Mouse (Mus musculus) neutrophil, adult 5-6 weeks (primary cell): ENCODE data around the gene Klhl18. TPM values are rescaled to one million over a fixed set of nuclear protein-coding genes. Genes with fewer than 3 reads are reported as not detected.
"Not testable (repeated sequence)": the region's sequence is repeated elsewhere in the genome, so short reads cannot be mapped to it uniquely, and the experiment has no call there.

Experiments used
- ATAC-seq: fragments of 151-379, 151-347 bp; 2 replicates; pipeline ENCODE4 v1.8.0; 2017; ENCODE audit warnings: mild to moderate bottlenecking, moderate TSS enrichment; ENCODE audit not compliant: insufficient number of reproducible peaks, poor library complexity, low FRiP score, severe bottlenecking; ENCODE audit errors: extremely low read depth
- total RNA-seq: library from RNA; stranded (forward); fragments of 200-1000 nt; gene quantifications from 2 replicates; pipeline ENCODE4 v1.2.3, GENCODE M21; 2017

Klhl18 gene
- total RNA-seq, 1 experiment from 2014 or later = 41.9 TPM

DNA sequence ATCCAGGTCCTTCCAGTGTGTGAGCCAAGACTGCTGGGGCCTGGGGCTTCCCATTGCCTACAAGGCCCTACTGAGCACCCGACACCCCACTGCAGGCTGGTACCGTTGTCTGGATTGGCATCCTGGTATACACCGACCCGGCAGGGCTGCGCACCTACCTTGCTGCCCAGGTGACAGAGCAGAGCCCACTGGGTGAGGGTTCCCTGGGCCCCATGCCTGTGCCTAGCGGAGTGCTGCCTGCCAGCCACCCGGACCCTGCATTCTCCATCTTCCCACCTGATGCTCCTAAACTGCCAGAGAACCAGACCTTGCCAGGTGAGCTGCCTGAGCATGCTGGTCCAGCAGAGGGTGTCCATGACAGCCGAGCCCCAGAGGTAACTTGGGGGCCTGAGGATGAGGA is 97.1 kb downstream of the Klhl18 start:
- no peak for ATAC-seq

GRCm38 (mm10) chr9:110377655-110378054 is 98.8 kb downstream of the Klhl18 start:
- ATAC-seq = not testable (repeated sequence)

Other genes starting within 250 kb of the Klhl18 start
- gene Cspg5, start 232.9 kb downstream of the Klhl18 start, total RNA-seq = 0.61 and 0.70 TPM in 2 replicates
- gene Elp6, start 171.5 kb downstream of the Klhl18 start, total RNA-seq = 3.5 and 3.6 TPM in 2 replicates
- 18.2 and 20.4 TPM in 2 replicates for gene Scap, start 143.4 kb downstream of the Klhl18 start, total RNA-seq
- 14.7 and 15.6 TPM in 2 replicates for gene Ptpn23, start 68.5 kb downstream of the Klhl18 start, total RNA-seq
- gene Ngp, start 56.9 kb downstream of the Klhl18 start, total RNA-seq = 17.9 and 25.6 TPM in 2 replicates
- gene Kif9, start 264 bp upstream of the Klhl18 start, total RNA-seq = 5.1 and 5.4 TPM in 2 replicates
- gene Setd2, start 55.9 kb upstream of the Klhl18 start, total RNA-seq = 381 and 399 TPM in 2 replicates
- gene Nradd, start 147.8 kb upstream of the Klhl18 start, total RNA-seq = 13.8 and 14.0 TPM in 2 replicates
- gene Nbeal2, start 177.5 kb upstream of the Klhl18 start, total RNA-seq = 110 and 138 TPM in 2 replicates
- 123 and 125 TPM in 2 replicates for gene Ccdc12, start 179.8 kb upstream of the Klhl18 start, total RNA-seq